ENCODE assay signal across 9 mouse cellular contexts in genomic region chr10:79766001-79766507, GRCm38 (mm10). TPM values are rescaled to one million over a fixed set of nuclear protein-coding genes. Genes with fewer than 3 reads are reported as not detected.
DNase-seq lines count a peak whose midpoint lies in the region; ATAC-seq and TF ChIP-seq lines count a peak whose summit lies in the region.
"Had no signal": no experiment of that assay in that cellular context is flagged by ENCODE, and none has a peak within 500 bp of the region (broad histone marks: within the 10 kb centered on the region; RNA-seq: fewer than 3 reads in every experiment).

No protein-coding gene starts in this region.

- DNase-seq in heart, postnatal 4 days = no peak
- no peak for DNase-seq in hindbrain, embryonic 14.5 days (ENCODE audit: low spot score)
- no peak for DNase-seq in urinary bladder, postnatal 10 days (ENCODE audit: low spot score)
- no peak for DNase-seq in urinary bladder, postnatal 14 days (ENCODE audit: low spot score)
- no peak for DNase-seq in adipocyte (ENCODE audit: low spot score)

- ATAC-seq in heart, embryonic 11.5 days (replicated peaks; ENCODE audit: insufficient number of reproducible peaks, low FRiP score, low TSS enrichment) = no peak; the same call in 1 of the 2 replicates
- ATAC-seq in hindbrain, embryonic 14.5 days (ENCODE audit: low FRiP score) = no peak
- ATAC-seq in midbrain, embryonic 13.5 days = no peak

- WGBS in heart, embryonic 11.5 days (ENCODE audit: insufficient replicate concordance) = 6% methylated on average over 16 of the region's 16 CpGs
- 5% methylated on average over 16 of the region's 16 CpGs for WGBS in bone marrow, adult 2 months
- WGBS in hindbrain, embryonic 14.5 days = 8% methylated on average over 16 of the region's 16 CpGs
- 10% methylated on average over 16 of the region's 16 CpGs for WGBS in midbrain, embryonic 13.5 days

- peak overlapping the region; percentile 96 for H3K4me2 ChIP-seq in heart, embryonic 11.5 days
- peak overlapping the region; percentile 95 for H3K4me2 ChIP-seq in hindbrain, embryonic 14.5 days (replicated peaks)
- H3K4me2 ChIP-seq in midbrain, embryonic 13.5 days (replicated peaks) = peak overlapping the region; percentile 97

- H3K36me3 ChIP-seq in heart, embryonic 11.5 days (ENCODE audit: control insufficient read depth, insufficient read depth, low read length) = peaks cover 14% of the 10 kb centered on the region
- H3K36me3 ChIP-seq in hindbrain, embryonic 14.5 days (replicated peaks; ENCODE audit: control insufficient read depth, insufficient read depth) = peaks cover 15% of the 10 kb centered on the region
- H3K36me3 ChIP-seq in midbrain, embryonic 13.5 days = peaks cover 16% of the 10 kb centered on the region

- peaks cover 3% of the 10 kb centered on the region; the same call in 1 of the 2 replicates for H3K27me3 ChIP-seq in heart, embryonic 11.5 days (ENCODE audit: control insufficient read depth, insufficient read depth, low read length)
- no peaks in the 10 kb centered on the region for H3K27me3 ChIP-seq in hindbrain, embryonic 14.5 days (ENCODE audit: control insufficient read depth, insufficient read depth, low read length)
- no peaks in the 10 kb centered on the region for H3K27me3 ChIP-seq in midbrain, embryonic 13.5 days

- H3K9me3 ChIP-seq in heart, embryonic 11.5 days (replicated peaks; ENCODE audit: control insufficient read depth, low read length) = no peaks in the 10 kb centered on the region
- H3K9me3 ChIP-seq in hindbrain, embryonic 14.5 days (ENCODE audit: control insufficient read depth, low read length) = no peaks in the 10 kb centered on the region
- no peaks in the 10 kb centered on the region for H3K9me3 ChIP-seq in midbrain, embryonic 13.5 days

- H3K4me1 ChIP-seq in heart, embryonic 11.5 days (ENCODE audit: control insufficient read depth, insufficient read depth, low read length) = peaks cover 35% of the 10 kb centered on the region
- H3K4me1 ChIP-seq in bone marrow, adult 2 months (ENCODE audit: control insufficient read depth, insufficient read depth, low read length) = peaks cover 4% of the 10 kb centered on the region; the same call in 1 of the 2 replicates
- H3K4me1 ChIP-seq in hindbrain, embryonic 14.5 days (replicated peaks; ENCODE audit: control insufficient read depth, insufficient read depth, low read length) = peaks cover 20% of the 10 kb centered on the region
- H3K4me1 ChIP-seq in midbrain, embryonic 13.5 days (replicated peaks) = peaks cover 44% of the 10 kb centered on the region

- peak overlapping the region; percentile 92 for H3K4me3 ChIP-seq in heart, embryonic 11.5 days (ENCODE audit: low read depth, low read length)
- H3K4me3 ChIP-seq in bone marrow, adult 2 months (replicated peaks; ENCODE audit: control insufficient read depth, low read depth, low read length) = peak overlapping the region; percentile 92
- peak overlapping the region; percentile 88 for H3K4me3 ChIP-seq in hindbrain, embryonic 14.5 days (replicated peaks; ENCODE audit: low read length)
- peak overlapping the region; percentile 98 for H3K4me3 ChIP-seq in midbrain, embryonic 13.5 days (replicated peaks)

- H3K27ac ChIP-seq in heart, embryonic 11.5 days (ENCODE audit: low read depth, low read length) = peak overlapping the region; percentile 92
- H3K27ac ChIP-seq in bone marrow, adult 2 months (ENCODE audit: control insufficient read depth, insufficient read depth, low read depth, low read length, poor library complexity) = peak overlapping the region; percentile 50; the same call in 1 of the 2 replicates
- peak overlapping the region; percentile 90 for H3K27ac ChIP-seq in hindbrain, embryonic 14.5 days
- H3K27ac ChIP-seq in midbrain, embryonic 13.5 days = peak overlapping the region; percentile 93

- H3K9ac ChIP-seq in heart, embryonic 11.5 days (ENCODE audit: low read depth, low read length) = peak overlapping the region; percentile 92
- peak overlapping the region; percentile 87 for H3K9ac ChIP-seq in hindbrain, embryonic 14.5 days
- H3K9ac ChIP-seq in midbrain, embryonic 13.5 days (replicated peaks) = peak overlapping the region; percentile 97

- TF ChIP-seq CTCF in bone marrow, adult 2 months (IDR thresholded peaks at IDR 0.05; ENCODE audit: control insufficient read depth, insufficient read depth, low read length) = no peak

- TF ChIP-seq POLR2A in bone marrow, adult 2 months (IDR thresholded peaks at IDR 0.05; ENCODE audit: borderline replicate concordance, control insufficient read depth, low read depth, low read length) = no peak

RNA-seq across cellular contexts. Expression of gene Rnf126, which starts 0.7 kb away (rescaled TPM):
- polyA plus RNA-seq in heart, embryonic 11.5 days (2014; fragmentation: Nextera tagmentation; extraction: Ambion mirVana) = 63.1 and 69.0 TPM in 2 replicates
- 10 to 100 TPM; 40.3 to 45.9 TPM for total RNA-seq in heart, postnatal 4 days (2021)
- 26.5 and 42.8 TPM in 2 replicates for polyA plus RNA-seq in bone marrow, adult 2 months (2011; ENCODE audit: insufficient read depth, insufficient read length, low replicate concordance, missing spikeins)
- polyA plus RNA-seq in hindbrain, embryonic 14.5 days (2014; fragmentation: Nextera tagmentation; extraction: Ambion mirVana) = 92.8 and 96.7 TPM in 2 replicates
- 71.5 and 82.3 TPM in 2 replicates for polyA plus RNA-seq in midbrain, embryonic 13.5 days (2015; fragmentation: Nextera tagmentation; extraction: Ambion mirVana)

RNA-seq across cellular contexts. Expression of gene Fstl3, which starts 11.0 kb away (rescaled TPM):
- 11.4 TPM in 2 replicates for polyA plus RNA-seq in heart, embryonic 11.5 days (2014; fragmentation: Nextera tagmentation; extraction: Ambion mirVana)
- total RNA-seq in heart, postnatal 4 days (2021) = 10 to 100 TPM; 10.3 TPM
- 1.0 and 1.8 TPM in 2 replicates for polyA plus RNA-seq in bone marrow, adult 2 months (2011; ENCODE audit: insufficient read depth, insufficient read length, low replicate concordance, missing spikeins)
- 1.6 and 2.2 TPM in 2 replicates for polyA plus RNA-seq in hindbrain, embryonic 14.5 days (2014; fragmentation: Nextera tagmentation; extraction: Ambion mirVana)
- polyA plus RNA-seq in midbrain, embryonic 13.5 days (2015; fragmentation: Nextera tagmentation; extraction: Ambion mirVana) = 0.63 and 1.1 TPM in 2 replicates

RNA-seq across cellular contexts. Expression of gene Fgf22, which starts 11.2 kb away (rescaled TPM):
- 0.26 TPM in 1 of 2 replicates, not detected in the other for polyA plus RNA-seq in heart, embryonic 11.5 days (2014; fragmentation: Nextera tagmentation; extraction: Ambion mirVana)
- not detected for total RNA-seq in heart, postnatal 4 days (2021)
- not detected in 2 replicates for polyA plus RNA-seq in bone marrow, adult 2 months (2011; ENCODE audit: insufficient read depth, insufficient read length, low replicate concordance, missing spikeins)
- 1.4 and 1.6 TPM in 2 replicates for polyA plus RNA-seq in hindbrain, embryonic 14.5 days (2014; fragmentation: Nextera tagmentation; extraction: Ambion mirVana)
- polyA plus RNA-seq in midbrain, embryonic 13.5 days (2015; fragmentation: Nextera tagmentation; extraction: Ambion mirVana) = 1.1 and 1.3 TPM in 2 replicates
- total RNA-seq: heart, adult 18-20 months had no signal

RNA-seq across cellular contexts. Expression of gene Polrmt, which starts 19.7 kb away (rescaled TPM):
- polyA plus RNA-seq in heart, embryonic 11.5 days (2014; fragmentation: Nextera tagmentation; extraction: Ambion mirVana) = 22.7 and 23.6 TPM in 2 replicates
- total RNA-seq in heart, postnatal 4 days (2021) = 10 to 100 TPM; 35.4 to 39.6 TPM
- polyA plus RNA-seq in bone marrow, adult 2 months (2011; ENCODE audit: insufficient read depth, insufficient read length, low replicate concordance, missing spikeins) = 20.0 and 29.6 TPM in 2 replicates
- 32.8 and 36.5 TPM in 2 replicates for polyA plus RNA-seq in hindbrain, embryonic 14.5 days (2014; fragmentation: Nextera tagmentation; extraction: Ambion mirVana)
- polyA plus RNA-seq in midbrain, embryonic 13.5 days (2015; fragmentation: Nextera tagmentation; extraction: Ambion mirVana) = 38.5 and 43.9 TPM in 2 replicates

RNA-seq across cellular contexts. Expression of gene Prss57, which starts 24.7 kb away (rescaled TPM):
- not detected in 2 replicates for polyA plus RNA-seq in heart, embryonic 11.5 days (2014; fragmentation: Nextera tagmentation; extraction: Ambion mirVana)
- not detected for total RNA-seq in heart, postnatal 4 days (2021)
- polyA plus RNA-seq in bone marrow, adult 2 months (2011; ENCODE audit: insufficient read depth, insufficient read length, low replicate concordance, missing spikeins) = 13.1 and 40.0 TPM in 2 replicates
- 0.08 and 0.29 TPM in 2 replicates for polyA plus RNA-seq in hindbrain, embryonic 14.5 days (2014; fragmentation: Nextera tagmentation; extraction: Ambion mirVana)
- polyA plus RNA-seq in midbrain, embryonic 13.5 days (2015; fragmentation: Nextera tagmentation; extraction: Ambion mirVana) = not detected in 2 replicates
- total RNA-seq: heart, adult 18-20 months had no signal
